ENCODE assay signal across 25 mouse cellular contexts in the genomic region with DNA sequence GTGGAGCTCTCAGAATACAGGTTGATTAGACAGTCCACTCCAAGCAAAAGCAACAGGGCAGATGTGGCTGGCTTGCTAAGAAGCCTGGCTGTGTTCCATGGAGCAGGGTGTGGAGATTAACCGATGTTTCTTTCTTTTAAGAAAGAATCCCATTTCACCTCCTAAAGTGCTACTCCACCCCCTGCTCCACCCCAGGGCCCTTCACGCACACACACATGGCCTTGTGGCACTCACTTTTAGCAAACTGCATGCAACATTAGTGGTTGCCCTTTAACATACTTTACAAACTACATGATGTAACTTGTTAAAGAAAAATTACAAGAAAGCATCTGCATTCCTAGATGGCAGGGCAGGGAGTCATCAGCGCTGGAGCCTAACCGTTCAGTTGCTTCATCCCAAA.
DNase-seq lines count a peak whose midpoint lies in the region; ATAC-seq and TF ChIP-seq lines count a peak whose summit lies in the region.
"Had no signal": no experiment of that assay in that cellular context is flagged by ENCODE, and none has a peak within 500 bp of the region (broad histone marks: within the 10 kb centered on the region; RNA-seq: fewer than 3 reads in every experiment).

No protein-coding gene starts in this region.

- no peak overlapping the region for H3K4me3 ChIP-seq in lung, postnatal 0 days (ENCODE audit: low read depth, low read length)
- H3K4me3 ChIP-seq in embryonic facial prominence, embryonic 10.5 days: no peak overlapping the region
- H3K4me3 ChIP-seq: embryonic facial prominence, embryonic 13.5 days; forebrain, embryonic 10.5 days; forebrain, embryonic 13.5 days; heart, adult 2 months; heart, embryonic 10.5 days; heart, embryonic 13.5 days had no signal

- no peak for TF ChIP-seq EP300 in lung, postnatal 0 days (IDR thresholded peaks at IDR 0.05)

- no peaks in the 10 kb centered on the region for H3K27me3 ChIP-seq in lung, postnatal 0 days (replicated peaks; ENCODE audit: insufficient read depth, low read length)
- H3K27me3 ChIP-seq in embryonic facial prominence, embryonic 10.5 days (replicated peaks; ENCODE audit: low read depth, poor library complexity, severe bottlenecking): no peaks in the 10 kb centered on the region
- H3K27me3 ChIP-seq: embryonic facial prominence, embryonic 13.5 days; forebrain, embryonic 13.5 days; heart, embryonic 13.5 days had no signal

- no peak overlapping the region for H3K4me2 ChIP-seq in lung, postnatal 0 days (replicated peaks; ENCODE audit: low read depth, low read length)
- H3K4me2 ChIP-seq: embryonic facial prominence, embryonic 13.5 days; forebrain, embryonic 13.5 days; heart, embryonic 13.5 days; hindbrain, embryonic 14.5 days had no signal

- H3K4me1 ChIP-seq in lung, postnatal 0 days (ENCODE audit: insufficient read depth, low read depth, low read length): 0 out of 2 replicates have a peak, but pooled peaks cover 3% of the 10 kb centered on the region
- H3K4me1 ChIP-seq in embryonic facial prominence, embryonic 10.5 days: peaks cover 7% of the 10 kb centered on the region; the same call in 1 of the 2 replicates
- H3K4me1 ChIP-seq: forebrain, embryonic 13.5 days had no signal

- peak; percentile 70 for ATAC-seq in lung, postnatal 0 days
- ATAC-seq: CD4-positive, CD25-positive, alpha-beta regulatory T cell, adult 4 months; forebrain, embryonic 13.5 days; forebrain, embryonic 16.5 days; hindbrain, postnatal 0 days had no signal

- no peak for TF ChIP-seq CTCF in lung, postnatal 0 days (IDR thresholded peaks at IDR 0.05)

- no peak overlapping the region for H3K9ac ChIP-seq in lung, postnatal 0 days (replicated peaks; ENCODE audit: low read depth)
- H3K9ac ChIP-seq: embryonic facial prominence, embryonic 13.5 days; forebrain, embryonic 13.5 days; heart, embryonic 13.5 days; hindbrain, embryonic 14.5 days had no signal

- H3K36me3 ChIP-seq in lung, postnatal 0 days (ENCODE audit: insufficient read depth, low read length): no peaks in the 10 kb centered on the region
- H3K36me3 ChIP-seq in embryonic facial prominence, embryonic 10.5 days (replicated peaks): no peaks in the 10 kb centered on the region
- H3K36me3 ChIP-seq: embryonic facial prominence, embryonic 13.5 days; forebrain, embryonic 10.5 days; heart, embryonic 10.5 days; heart, embryonic 13.5 days had no signal

- no peak overlapping the region for H3K27ac ChIP-seq in lung, postnatal 0 days (ENCODE audit: low read length)
- no peak overlapping the region for H3K27ac ChIP-seq in embryonic facial prominence, embryonic 10.5 days (replicated peaks)
- H3K27ac ChIP-seq: embryonic facial prominence, embryonic 13.5 days; forebrain, embryonic 10.5 days; forebrain, embryonic 13.5 days; heart, adult 2 months; heart, embryonic 10.5 days; heart, embryonic 13.5 days; hindbrain, embryonic 14.5 days; hindbrain, postnatal 0 days had no signal

- no peaks in the 10 kb centered on the region for H3K9me3 ChIP-seq in lung, postnatal 0 days (ENCODE audit: low read length)
- no peaks in the 10 kb centered on the region for H3K9me3 ChIP-seq in embryonic facial prominence, embryonic 10.5 days
- H3K9me3 ChIP-seq: embryonic facial prominence, embryonic 13.5 days; forebrain, embryonic 10.5 days; forebrain, embryonic 13.5 days; heart, embryonic 10.5 days; heart, embryonic 13.5 days had no signal

- peak; percentile 38 for DNase-seq in lung, postnatal 0 days (ENCODE audit: low spot score)
- no peak for DNase-seq in lung, adult 18-20 months
- DNase-seq in adipocyte (ENCODE audit: low spot score): peak; percentile 22
- peak; percentile 12 for DNase-seq in embryonic facial prominence, embryonic 10.5 days (ENCODE audit: low spot score)
- no peak for DNase-seq in left cerebral cortex, adult 11 months (ENCODE audit: low spot score)
- no peak for DNase-seq in layer of hippocampus, adult 8-10 months (ENCODE audit: low spot score in 2 of 2)
- DNase-seq: adrenal gland, adult 8-10 months; cerebellum, adult 11 months; cerebellum, adult 2 months; cerebellum, adult 9-11 months; cerebellum, postnatal 25 days; gastrocnemius, postnatal 10 days; gastrocnemius, postnatal 36 days; heart, adult 2 months; heart, postnatal 14 days; heart, postnatal 4 days had no signal

- WGBS in lung, postnatal 0 days: 55% methylated on average over 4 of the region's 4 CpGs
- WGBS in embryonic facial prominence, embryonic 10.5 days: 62% methylated on average over 4 of the region's 4 CpGs

Comparison
In these comparisons a context has a peak if more than half of its experiments do, and no peak if none do; other contexts are left out.
1. DNase-seq: peak in lung, postnatal 0 days (single experiment), adipocyte (single experiment) and embryonic facial prominence, embryonic 10.5 days (single experiment); none in lung, adult 18-20 months (0 of 2), left cerebral cortex, adult 11 months (single experiment) and layer of hippocampus, adult 8-10 months (0 of 2).